Comparison of ENCODE assay signal across 8 mouse cellular contexts in genomic region chr16:18235389-18236065, GRCm38 (mm10). TPM values are rescaled to one million over a fixed set of nuclear protein-coding genes. Genes with fewer than 3 reads are reported as not detected.
DNase-seq lines count a peak whose midpoint lies in the region; ATAC-seq and TF ChIP-seq lines count a peak whose summit lies in the region.

No protein-coding gene starts in this region.

- H3K27me3 ChIP-seq in forebrain, embryonic 13.5 days: no peaks in the 10 kb centered on the region
- no peaks in the 10 kb centered on the region for H3K27me3 ChIP-seq in lung, embryonic 15.5 days

- 5% methylated on average over 19 of the region's 19 CpGs for WGBS in forebrain, embryonic 13.5 days
- WGBS in lung, embryonic 15.5 days: 3% methylated on average over 19 of the region's 19 CpGs
- 2% methylated on average over 19 of the region's 19 CpGs for WGBS in olfactory bulb, adult 2 months

- H3K9ac ChIP-seq in ES-E14 (ENCODE audit: insufficient read depth, low read depth, low read length, poor library complexity, severe bottlenecking): peak overlapping the region; percentile 70
- H3K9ac ChIP-seq in forebrain, embryonic 13.5 days: peak overlapping the region; percentile 91
- H3K9ac ChIP-seq in lung, embryonic 15.5 days: peak overlapping the region; percentile 74

- peak overlapping the region; percentile 92 for H3K4me2 ChIP-seq in forebrain, embryonic 13.5 days
- peak overlapping the region; percentile 81 for H3K4me2 ChIP-seq in lung, embryonic 15.5 days

- no peak for DNase-seq in ES-E14 (ENCODE audit: low read depth, low spot score)
- peak; percentile 46 for DNase-seq in brain, embryonic 18.5 days (ENCODE audit: low read depth, low spot score)
- DNase-seq in heart, postnatal 25 days (ENCODE audit: low spot score): peak; percentile 59
- peak; percentile 59 to 71 for DNase-seq in layer of hippocampus, adult 18-20 months (ENCODE audit: low spot score in 2 of 2)
- peak; percentile 73 for DNase-seq in yolk sac, embryonic 10.5 days (ENCODE audit: low spot score)

- ATAC-seq in forebrain, embryonic 13.5 days: peak; percentile 79
- ATAC-seq in lung, embryonic 15.5 days (ENCODE audit: borderline replicate concordance, extremely low read depth, low FRiP score, low TSS enrichment): peak; percentile 56; the same call in 1 of the 2 replicates

- H3K36me3 ChIP-seq in ES-E14 (ENCODE audit: control insufficient read depth, insufficient read depth, low read length, poor library complexity, severe bottlenecking): peaks cover 15% of the 10 kb centered on the region
- peaks cover 32% of the 10 kb centered on the region for H3K36me3 ChIP-seq in forebrain, embryonic 13.5 days (ENCODE audit: poor library complexity, severe bottlenecking)
- H3K36me3 ChIP-seq in lung, embryonic 15.5 days: peaks cover 25% of the 10 kb centered on the region

- peak; percentile 14; the same call in 1 of the 2 replicates for TF ChIP-seq POLR2A in olfactory bulb, adult 2 months (IDR thresholded peaks at IDR 0.05; ENCODE audit: insufficient read depth, low read depth, low read length)

- peaks cover 0 to 5% of the 10 kb centered on the region in 2 experiments; a peak in 1 of 4 replicates for H3K4me1 ChIP-seq in ES-E14 (ENCODE audit: control insufficient read depth in 2 of 2, insufficient read depth in 2 of 2, low read length in 2 of 2, poor library complexity in 1 of 2)
- H3K4me1 ChIP-seq in forebrain, embryonic 13.5 days: peaks cover 35% of the 10 kb centered on the region
- peaks cover 26% of the 10 kb centered on the region for H3K4me1 ChIP-seq in lung, embryonic 15.5 days
- peaks cover 28% of the 10 kb centered on the region for H3K4me1 ChIP-seq in olfactory bulb, adult 2 months (ENCODE audit: control insufficient read depth, insufficient read depth, low read length)

- H3K27ac ChIP-seq in ES-E14 (ENCODE audit: insufficient read depth, low read depth, low read length, poor library complexity, severe bottlenecking): no peak overlapping the region
- H3K27ac ChIP-seq in forebrain, embryonic 13.5 days: peak overlapping the region; percentile 88
- peak overlapping the region; percentile 90 for H3K27ac ChIP-seq in lung, embryonic 15.5 days
- H3K27ac ChIP-seq in olfactory bulb, adult 2 months (ENCODE audit: insufficient read depth, low read depth, low read length): peak overlapping the region; percentile 94

- no peak for TF ChIP-seq CTCF in olfactory bulb, adult 2 months (IDR thresholded peaks at IDR 0.05; ENCODE audit: insufficient read depth, low read depth, low read length)

- in situ Hi-C loops in ES-E14 (cut with MboI; ENCODE audit: low sequenced_read_pairs in 2 of 2, unreplicated experiment in 2 of 2): no loop called here

- intact Hi-C loops in heart, postnatal 25 days (cut with DNase I): loop anchor here (10.0 kb wide), 1 partner anchor 311 kb away; the partner anchor contains the start of gene Slc25a1

- H3K4me3 ChIP-seq in ES-E14 (ENCODE audit: insufficient read depth in 1 of 2, low read depth in 1 of 2, low read length in 2 of 2, poor library complexity in 1 of 2, severe bottlenecking in 1 of 2): peak overlapping the region; percentile 65 to 90
- peak overlapping the region; percentile 86 for H3K4me3 ChIP-seq in forebrain, embryonic 13.5 days
- peak overlapping the region; percentile 70 for H3K4me3 ChIP-seq in lung, embryonic 15.5 days
- H3K4me3 ChIP-seq in olfactory bulb, adult 2 months (ENCODE audit: insufficient read depth, low read depth, low read length): peak overlapping the region; percentile 61

- H3K9me3 ChIP-seq in ES-E14 (ENCODE audit: control insufficient read depth, insufficient read depth, low read depth, low read length): no peaks in the 10 kb centered on the region
- no peaks in the 10 kb centered on the region for H3K9me3 ChIP-seq in forebrain, embryonic 13.5 days (replicated peaks)
- H3K9me3 ChIP-seq in lung, embryonic 15.5 days: no peaks in the 10 kb centered on the region

TF ChIP-seq in ES-E14, 5 proteins besides CTCF, POLR2A, EP300 and RAD21:
- no peak for TF ChIP-seq HCFC1 (IDR thresholded peaks at IDR 0.05; ENCODE audit: borderline replicate concordance, insufficient read depth, low read length)
- no peak for TF ChIP-seq MAFK (IDR thresholded peaks at IDR 0.05; ENCODE audit: insufficient read depth, low read depth, low read length)
- no peak for TF ChIP-seq CHD2 (IDR thresholded peaks at IDR 0.05; ENCODE audit: low read depth, low read length)
- TF ChIP-seq ZC3H11A (IDR thresholded peaks at IDR 0.05; ENCODE audit: borderline replicate concordance, low read depth, low read length): no peak
- TF ChIP-seq ZNF384 (IDR thresholded peaks at IDR 0.05; ENCODE audit: low read depth, low read length): no peak

RNA-seq across cellular contexts. Expression of gene Zdhhc8, which starts 0.6 kb away (rescaled TPM):
- 16.2 and 17.0 TPM in 2 replicates for total RNA-seq in ES-E14 (2012; rRNA removed)
- 7.7 and 8.4 TPM in 2 replicates for polyA plus RNA-seq in forebrain, embryonic 13.5 days (2015; fragmentation: Nextera tagmentation; extraction: Ambion mirVana)
- 10 to 100 TPM; 22.4 to 24.1 TPM for total RNA-seq in heart, postnatal 25 days (2021)
- 10 to 100 TPM; 69.4 to 75.9 TPM for total RNA-seq in layer of hippocampus, adult 18-20 months (2021)
- polyA plus RNA-seq in lung, embryonic 15.5 days (2015; fragmentation: Nextera tagmentation; extraction: Ambion mirVana): 19.7 and 20.6 TPM in 2 replicates
- not detected in 2 replicates for polyA plus RNA-seq in olfactory bulb, adult 2 months (2012; ENCODE audit: insufficient read depth, insufficient read length, low replicate concordance, missing spikeins)

RNA-seq across cellular contexts. Expression of gene Trmt2a, which starts 13.0 kb away (rescaled TPM):
- total RNA-seq in ES-E14 (2012; rRNA removed): 99.3 and 102 TPM in 2 replicates
- polyA plus RNA-seq in forebrain, embryonic 13.5 days (2015; fragmentation: Nextera tagmentation; extraction: Ambion mirVana): 116 and 126 TPM in 2 replicates
- 10 to 100 TPM; 21.5 to 22.5 TPM for total RNA-seq in heart, postnatal 25 days (2021)
- 10 to 100 TPM; 50.7 to 53.0 TPM for total RNA-seq in layer of hippocampus, adult 18-20 months (2021)
- 103 and 106 TPM in 2 replicates for polyA plus RNA-seq in lung, embryonic 15.5 days (2015; fragmentation: Nextera tagmentation; extraction: Ambion mirVana)
- not detected in 2 replicates for polyA plus RNA-seq in olfactory bulb, adult 2 months (2012; ENCODE audit: insufficient read depth, insufficient read length, low replicate concordance, missing spikeins)

RNA-seq across cellular contexts. Expression of gene Ranbp1, which starts 13.0 kb away (rescaled TPM):
- total RNA-seq in ES-E14 (2012; rRNA removed): 302 and 410 TPM in 2 replicates
- polyA plus RNA-seq in forebrain, embryonic 13.5 days (2015; fragmentation: Nextera tagmentation; extraction: Ambion mirVana): 726 and 766 TPM in 2 replicates
- 10 to 100 TPM; 42.7 to 43.0 TPM for total RNA-seq in heart, postnatal 25 days (2021)
- total RNA-seq in layer of hippocampus, adult 18-20 months (2021): 10 to 100 TPM; 88.9 to 95.6 TPM
- polyA plus RNA-seq in lung, embryonic 15.5 days (2015; fragmentation: Nextera tagmentation; extraction: Ambion mirVana): 580 and 615 TPM in 2 replicates
- not detected in 2 replicates for polyA plus RNA-seq in olfactory bulb, adult 2 months (2012; ENCODE audit: insufficient read depth, insufficient read length, low replicate concordance, missing spikeins)

RNA-seq across cellular contexts. Expression of gene Ccdc188, which starts 17.8 kb away (rescaled TPM):
- not detected in 2 replicates for total RNA-seq in ES-E14 (2012; rRNA removed)
- polyA plus RNA-seq in forebrain, embryonic 13.5 days (2015; fragmentation: Nextera tagmentation; extraction: Ambion mirVana): 0.13 TPM in 1 of 2 replicates, not detected in the other
- total RNA-seq in heart, postnatal 25 days (2021): not detected
- not detected for total RNA-seq in layer of hippocampus, adult 18-20 months (2021)
- polyA plus RNA-seq in lung, embryonic 15.5 days (2015; fragmentation: Nextera tagmentation; extraction: Ambion mirVana): not detected in 2 replicates
- not detected in 2 replicates for polyA plus RNA-seq in olfactory bulb, adult 2 months (2012; ENCODE audit: insufficient read depth, insufficient read length, low replicate concordance, missing spikeins)

RNA-seq across cellular contexts. Expression of gene Gm49776, which starts 22.6 kb away (rescaled TPM):
- total RNA-seq in ES-E14 (2012; rRNA removed): 0.63 and 1.7 TPM in 2 replicates
- polyA plus RNA-seq in forebrain, embryonic 13.5 days (2015; fragmentation: Nextera tagmentation; extraction: Ambion mirVana): 2.5 and 7.6 TPM in 2 replicates
- total RNA-seq in heart, postnatal 25 days (2021): not detected
- total RNA-seq in layer of hippocampus, adult 18-20 months (2021): not detected
- polyA plus RNA-seq in lung, embryonic 15.5 days (2015; fragmentation: Nextera tagmentation; extraction: Ambion mirVana): 2.1 and 2.4 TPM in 2 replicates
- not detected in 2 replicates for polyA plus RNA-seq in olfactory bulb, adult 2 months (2012; ENCODE audit: insufficient read depth, insufficient read length, low replicate concordance, missing spikeins)
